Mouse (Mus musculus): ENCODE measurements around the gene Dcaf4. TPM values are rescaled to one million over a fixed set of nuclear protein-coding genes. Genes with fewer than 3 reads are reported as not detected.

Dcaf4 gene
- total RNA-seq, 2 experiments from 2014 or later = 15.7 to 18.3 TPM

GRCm38 (mm10) chr12:83495248-83495960, 24.9 kb upstream of the Dcaf4 start:
- DNase-seq = no peak
- intact Hi-C loops (cut with DNase I) = no loop called here

- intact Hi-C loops (cut with DNase I) = no loop called here
- DNase-seq = no peak
These were observed 24.3 kb upstream of the Dcaf4 start for GRCm38 (mm10) chr12:83495961-83496282.

GRCm38 (mm10) chr12:83496336-83496735, 23.9 kb upstream of the Dcaf4 start:
- intact Hi-C loops (cut with DNase I) = no loop called here

GRCm38 (mm10) chr12:83496736-83497135, 23.5 kb upstream of the Dcaf4 start:
- DNase-seq = no peak
- intact Hi-C loops (cut with DNase I) = no loop called here

More at GRCm38 (mm10) chr12:83496336-83496735, 23.9 kb upstream of the Dcaf4 start:
- no peak for DNase-seq

- intact Hi-C loops (cut with DNase I) = no loop called here
- DNase-seq = no peak
These were observed 22.3 kb upstream of the Dcaf4 start for GRCm38 (mm10) chr12:83497959-83498358.

- intact Hi-C loops (cut with DNase I) = no loop called here
- no peak for DNase-seq
These were observed 21.0 kb upstream of the Dcaf4 start for GRCm38 (mm10) chr12:83499256-83499655.

- DNase-seq = peak; percentile 60 to 77
- intact Hi-C loops (cut with DNase I) = loop anchor here (1.0 to 5.0 kb wide), 3 partner anchors 135 to 388 kb away; no protein-coding TSS in a partner anchor
These were observed 18.1 kb upstream of the Dcaf4 start for GRCm38 (mm10) chr12:83502190-83502589.

- intact Hi-C loops (cut with DNase I) = no loop called here
- no peak for DNase-seq
These were observed 13.7 kb upstream of the Dcaf4 start for GRCm38 (mm10) chr12:83506543-83506942.

- intact Hi-C loops (cut with DNase I) = no loop called here
- DNase-seq = no peak
These were observed 9.7 kb upstream of the Dcaf4 start for GRCm38 (mm10) chr12:83510586-83510985.

- DNase-seq = no peak
- intact Hi-C loops (cut with DNase I) = no loop called here
These were observed 7.5 kb upstream of the Dcaf4 start for GRCm38 (mm10) chr12:83512783-83513182.

GRCm38 (mm10) chr12:83513185-83513584, 7.1 kb upstream of the Dcaf4 start:
- peak; percentile 40 to 41 for DNase-seq
- intact Hi-C loops (cut with DNase I) = no loop called here

GRCm38 (mm10) chr12:83514216-83514615, 6.0 kb upstream of the Dcaf4 start:
- intact Hi-C loops (cut with DNase I) = no loop called here

GRCm38 (mm10) chr12:83517580-83517979, 2.7 kb upstream of the Dcaf4 start:
- intact Hi-C loops (cut with DNase I) = no loop called here
- no peak for DNase-seq

More at GRCm38 (mm10) chr12:83514216-83514615, 6.0 kb upstream of the Dcaf4 start:
- no peak for DNase-seq

GRCm38 (mm10) chr12:83521083-83521482, 817 bp downstream of the Dcaf4 start:
- intact Hi-C loops (cut with DNase I) = no loop called here
- no peak for DNase-seq

- intact Hi-C loops (cut with DNase I) = no loop called here
- DNase-seq = no peak
These were observed 2.8 kb downstream of the Dcaf4 start for GRCm38 (mm10) chr12:83523056-83523455.

GRCm38 (mm10) chr12:83523892-83524291, 3.6 kb downstream of the Dcaf4 start:
- no peak for DNase-seq
- intact Hi-C loops (cut with DNase I) = no loop called here

- DNase-seq = no peak
- intact Hi-C loops (cut with DNase I) = no loop called here
These were observed 4.1 kb downstream of the Dcaf4 start for GRCm38 (mm10) chr12:83524329-83524728.

GRCm38 (mm10) chr12:83525822-83526544, 5.7 kb downstream of the Dcaf4 start:
- intact Hi-C loops (cut with DNase I) = no loop called here
- DNase-seq = no peak

- intact Hi-C loops (cut with DNase I) = no loop called here
- DNase-seq = no peak
These were observed 7.5 kb downstream of the Dcaf4 start for GRCm38 (mm10) chr12:83527816-83528215.

- no peak for DNase-seq
- intact Hi-C loops (cut with DNase I) = no loop called here
These were observed 8.4 kb downstream of the Dcaf4 start for GRCm38 (mm10) chr12:83528665-83529064.

GRCm38 (mm10) chr12:83531992-83532391, 11.7 kb downstream of the Dcaf4 start:
- no peak for DNase-seq
- intact Hi-C loops (cut with DNase I) = no loop called here

- intact Hi-C loops (cut with DNase I) = no loop called here
These were observed 12.7 kb downstream of the Dcaf4 start for GRCm38 (mm10) chr12:83532966-83533365.

More at GRCm38 (mm10) chr12:83532966-83533365, 12.7 kb downstream of the Dcaf4 start:
- DNase-seq = peak; percentile 30 to 38

Measured in heart, postnatal 14 days (tissue).